ENCODE assay signal across 8 mouse cellular contexts in genomic region chr2:61811507-61812421, GRCm38 (mm10). TPM values are rescaled to one million over a fixed set of nuclear protein-coding genes. Genes with fewer than 3 reads are reported as not detected.
A peak's percentile ranks its signal among the peaks of the same experiment; 100 is the strongest.
DNase-seq lines count a peak whose midpoint lies in the region; ATAC-seq and TF ChIP-seq lines count a peak whose summit lies in the region.

No protein-coding gene starts in this region.

- ATAC-seq in lung, embryonic 16.5 days (ENCODE audit: low read depth), result peak; percentile 88
- peak; percentile 52 for ATAC-seq in forebrain, embryonic 13.5 days
- peak; percentile 65 for ATAC-seq in liver, postnatal 0 days

- no peak for TF ChIP-seq CTCF in bone marrow macrophage, adult 2 months (IDR thresholded peaks at IDR 0.05; ENCODE audit: low read depth, low read length)
- no peak for TF ChIP-seq CTCF in liver, postnatal 0 days (IDR thresholded peaks at IDR 0.05; ENCODE audit: low read depth)

- no peak overlapping the region for H3K27ac ChIP-seq in lung, embryonic 16.5 days (ENCODE audit: low read length)
- H3K27ac ChIP-seq in bone marrow macrophage, adult 2 months (ENCODE audit: insufficient read depth, low read depth, low read length), result no peak overlapping the region
- peak overlapping the region; percentile 78 for H3K27ac ChIP-seq in forebrain, embryonic 13.5 days
- H3K27ac ChIP-seq in liver, postnatal 0 days (ENCODE audit: low read depth), result no peak overlapping the region

- peaks cover 74% of the 10 kb centered on the region for H3K27me3 ChIP-seq in lung, embryonic 16.5 days (ENCODE audit: control insufficient read depth, insufficient read depth, low read depth, low read length)
- H3K27me3 ChIP-seq in forebrain, embryonic 13.5 days, result peaks cover 70% of the 10 kb centered on the region
- peaks cover 97% of the 10 kb centered on the region for H3K27me3 ChIP-seq in liver, postnatal 0 days (ENCODE audit: insufficient read depth, low read length)

- no peaks in the 10 kb centered on the region for H3K9me3 ChIP-seq in lung, embryonic 16.5 days (ENCODE audit: control insufficient read depth, low read length)
- no peaks in the 10 kb centered on the region for H3K9me3 ChIP-seq in forebrain, embryonic 13.5 days (replicated peaks)
- H3K9me3 ChIP-seq in liver, postnatal 0 days (ENCODE audit: low read length), result no peaks in the 10 kb centered on the region

- H3K36me3 ChIP-seq in lung, embryonic 16.5 days (ENCODE audit: control insufficient read depth, insufficient read depth, low read length), result no peaks in the 10 kb centered on the region
- H3K36me3 ChIP-seq in forebrain, embryonic 13.5 days (ENCODE audit: poor library complexity, severe bottlenecking), result no peaks in the 10 kb centered on the region
- no peaks in the 10 kb centered on the region for H3K36me3 ChIP-seq in liver, postnatal 0 days (replicated peaks; ENCODE audit: insufficient read depth, low read length)

- TF ChIP-seq EP300 in liver, postnatal 0 days (IDR thresholded peaks at IDR 0.05; ENCODE audit: low read depth), result no peak

- TF ChIP-seq POLR2A in bone marrow macrophage, adult 2 months (IDR thresholded peaks at IDR 0.05; ENCODE audit: borderline replicate concordance, low read depth, low read length), result no peak

- no peak for DNase-seq in lung, postnatal 14 days
- DNase-seq in induced T-regulatory cell, adult 2 months (ENCODE audit: low read depth), result peak; percentile 52
- peak; percentile 41 for DNase-seq in liver, postnatal 0 days
- peak; percentile 49 for DNase-seq in retina, postnatal 7 days (ENCODE audit: low read depth, low spot score)
- DNase-seq in layer of hippocampus, adult 8-10 months (ENCODE audit: low spot score in 2 of 2), result no peak

- H3K9ac ChIP-seq in lung, embryonic 16.5 days (ENCODE audit: low read length), result peak overlapping the region; percentile 71
- peak overlapping the region; percentile 83 for H3K9ac ChIP-seq in forebrain, embryonic 13.5 days
- H3K9ac ChIP-seq in liver, postnatal 0 days (replicated peaks), result peak overlapping the region; percentile 16; the same call in 1 of the 2 replicates

- peaks cover 23% of the 10 kb centered on the region for H3K4me1 ChIP-seq in lung, embryonic 16.5 days (replicated peaks; ENCODE audit: control insufficient read depth, insufficient read depth, low read length)
- H3K4me1 ChIP-seq in bone marrow macrophage, adult 2 months (ENCODE audit: control insufficient read depth, insufficient read depth, low read length), result 0 out of 2 replicates have a peak, but pooled peaks cover 2% of the 10 kb centered on the region
- peaks cover 29% of the 10 kb centered on the region for H3K4me1 ChIP-seq in forebrain, embryonic 13.5 days
- peaks cover 19% of the 10 kb centered on the region for H3K4me1 ChIP-seq in liver, postnatal 0 days (ENCODE audit: insufficient read depth)

- WGBS in lung, embryonic 16.5 days, result 1% methylated on average over 85 of the region's 121 CpGs
- under 1% methylated on average over 95 of the region's 121 CpGs for WGBS in forebrain, embryonic 13.5 days
- 1% methylated on average over 99 of the region's 121 CpGs for WGBS in liver, postnatal 0 days (ENCODE audit: insufficient replicate concordance)

- H3K4me2 ChIP-seq in lung, embryonic 16.5 days (ENCODE audit: low read depth, low read length), result peak overlapping the region; percentile 95
- peak overlapping the region; percentile 89 for H3K4me2 ChIP-seq in forebrain, embryonic 13.5 days
- H3K4me2 ChIP-seq in liver, postnatal 0 days (ENCODE audit: low read depth, low read length), result peak overlapping the region; percentile 71

- H3K4me3 ChIP-seq in lung, embryonic 16.5 days (ENCODE audit: low read length), result peak overlapping the region; percentile 57
- peak overlapping the region; percentile 47 for H3K4me3 ChIP-seq in bone marrow macrophage, adult 2 months (ENCODE audit: insufficient read depth, low read length)
- peak overlapping the region; percentile 54 for H3K4me3 ChIP-seq in forebrain, embryonic 13.5 days
- H3K4me3 ChIP-seq in liver, postnatal 0 days (ENCODE audit: low read depth, low read length), result peak overlapping the region; percentile 44

RNA-seq across cellular contexts. Expression of gene Tbr1, which starts 9.0 kb away (rescaled TPM):
- polyA plus RNA-seq in lung, embryonic 16.5 days (2015; fragmentation: Nextera tagmentation; extraction: Ambion mirVana), result 0.04 TPM in 1 of 2 replicates, not detected in the other
- 0.40 and 0.59 TPM in 2 replicates for polyA plus RNA-seq in bone marrow macrophage, adult 2 months (2012; ENCODE audit: insufficient read depth, insufficient read length, missing spikeins)
- 36.3 and 45.1 TPM in 2 replicates for polyA plus RNA-seq in forebrain, embryonic 13.5 days (2015; fragmentation: Nextera tagmentation; extraction: Ambion mirVana)
- not detected in 2 replicates for polyA plus RNA-seq in liver, postnatal 0 days (2015; fragmentation: Nextera tagmentation; extraction: Ambion mirVana)
- 10 to 100 TPM; 34.9 to 53.8 (median 42.1) TPM for total RNA-seq in layer of hippocampus, adult 8-10 months (2022)

Comparison
In these comparisons a context has a peak if more than half of its experiments do, and no peak if none do; other contexts are left out.
1. H3K9ac ChIP-seq: peak in every context shown above with its lines; median percentile 83 in forebrain, embryonic 13.5 days; 71 in lung, embryonic 16.5 days; 16 in liver, postnatal 0 days.
2. DNase-seq: peak in induced T-regulatory cell, adult 2 months (single experiment), liver, postnatal 0 days (single experiment) and retina, postnatal 7 days (single experiment); none in lung, postnatal 14 days (single experiment) and layer of hippocampus, adult 8-10 months (0 of 2).
3. RNA of gene Tbr1, which starts 9.0 kb away (polyA plus RNA-seq): 36.3 to 45.1 TPM in forebrain, embryonic 13.5 days; 0.40 to 0.59 TPM in bone marrow macrophage, adult 2 months, 0.04 TPM in lung, embryonic 16.5 days and not detected in liver, postnatal 0 days; every median in the first group is over 10 times any median in the second.
4. Peak in every context shown above with its lines, with median percentiles within 50 percentile points of each other: ATAC-seq, H3K4me2 ChIP-seq and H3K4me3 ChIP-seq.